Mouse (Mus musculus): ENCODE measurements around the gene Nudt8.

Gene Nudt8

GRCm38 (mm10) chr19:4000949-4001525, 657 bp downstream of the Nudt8 start:
- no peak for TF ChIP-seq GATA4 (IDR thresholded peaks at IDR 0.05; ENCODE audit: insufficient replicate concordance, low read length)

GRCm38 (mm10) chr19:4001752-4002151, 1.4 kb downstream of the Nudt8 start:
- TF ChIP-seq GATA4 (IDR thresholded peaks at IDR 0.05; ENCODE audit: insufficient replicate concordance, low read length), result no peak

- no peak for TF ChIP-seq GATA4 (IDR thresholded peaks at IDR 0.05; ENCODE audit: insufficient replicate concordance, low read length)
Measured at GRCm38 (mm10) chr19:4003112-4003511, 2.7 kb downstream of the Nudt8 start, which contains the start of gene Doc2g. Gene Doc2g (plus strand): TSS chr19:4003313.

- TF ChIP-seq GATA4 (IDR thresholded peaks at IDR 0.05; ENCODE audit: insufficient replicate concordance, low read length), result no peak
Measured at GRCm38 (mm10) chr19:4003641-4004040, 3.3 kb downstream of the Nudt8 start.

GRCm38 (mm10) chr19:4004331-4004730, 4.0 kb downstream of the Nudt8 start:
- TF ChIP-seq GATA4 (IDR thresholded peaks at IDR 0.05; ENCODE audit: insufficient replicate concordance, low read length), result no peak

- no peak for TF ChIP-seq GATA4 (IDR thresholded peaks at IDR 0.05; ENCODE audit: insufficient replicate concordance, low read length)
Measured at GRCm38 (mm10) chr19:4005091-4005490, 4.7 kb downstream of the Nudt8 start.

- TF ChIP-seq GATA4 (IDR thresholded peaks at IDR 0.05; ENCODE audit: insufficient replicate concordance, low read length), result no peak
Measured at GRCm38 (mm10) chr19:4005971-4006370, 5.6 kb downstream of the Nudt8 start.

- no peak for TF ChIP-seq GATA4 (IDR thresholded peaks at IDR 0.05; ENCODE audit: insufficient replicate concordance, low read length)
Measured at GRCm38 (mm10) chr19:4011086-4011485, 10.7 kb downstream of the Nudt8 start.

GRCm38 (mm10) chr19:4012432-4013022, 12.1 kb downstream of the Nudt8 start, which contains the start of gene Ndufv1:
Gene Ndufv1 (minus strand): TSS chr19:4012806.
- no peak; the same call in 1 of the 2 replicates for TF ChIP-seq GATA4 (IDR thresholded peaks at IDR 0.05; ENCODE audit: insufficient replicate concordance, low read length)

- TF ChIP-seq GATA4 (IDR thresholded peaks at IDR 0.05; ENCODE audit: insufficient replicate concordance, low read length), result no peak
Measured at GRCm38 (mm10) chr19:4013066-4013465, 12.7 kb downstream of the Nudt8 start.

GRCm38 (mm10) chr19:4014802-4015201, 14.4 kb downstream of the Nudt8 start:
- TF ChIP-seq GATA4 (IDR thresholded peaks at IDR 0.05; ENCODE audit: insufficient replicate concordance, low read length), result no peak

- no peak for TF ChIP-seq GATA4 (IDR thresholded peaks at IDR 0.05; ENCODE audit: insufficient replicate concordance, low read length)
Measured at GRCm38 (mm10) chr19:4015635-4016034, 15.3 kb downstream of the Nudt8 start.

- no peak for TF ChIP-seq GATA4 (IDR thresholded peaks at IDR 0.05; ENCODE audit: insufficient replicate concordance, low read length)
Measured at GRCm38 (mm10) chr19:4017921-4018587, 17.7 kb downstream of the Nudt8 start.

- no peak for TF ChIP-seq GATA4 (IDR thresholded peaks at IDR 0.05; ENCODE audit: insufficient replicate concordance, low read length)
Measured at GRCm38 (mm10) chr19:4018743-4019583, 18.6 kb downstream of the Nudt8 start.

GRCm38 (mm10) chr19:4023185-4023584, 22.8 kb downstream of the Nudt8 start:
- TF ChIP-seq GATA4 (IDR thresholded peaks at IDR 0.05; ENCODE audit: insufficient replicate concordance, low read length), result no peak

All from liver, adult (tissue).